Mouse (Mus musculus): ENCODE data around the gene Rragc. TPM values are rescaled to one million over a fixed set of nuclear protein-coding genes. Genes with fewer than 3 reads are reported as not detected.

The Rragc gene
- polyA plus RNA-seq, 1 experiment: 26.5 TPM

DNA sequence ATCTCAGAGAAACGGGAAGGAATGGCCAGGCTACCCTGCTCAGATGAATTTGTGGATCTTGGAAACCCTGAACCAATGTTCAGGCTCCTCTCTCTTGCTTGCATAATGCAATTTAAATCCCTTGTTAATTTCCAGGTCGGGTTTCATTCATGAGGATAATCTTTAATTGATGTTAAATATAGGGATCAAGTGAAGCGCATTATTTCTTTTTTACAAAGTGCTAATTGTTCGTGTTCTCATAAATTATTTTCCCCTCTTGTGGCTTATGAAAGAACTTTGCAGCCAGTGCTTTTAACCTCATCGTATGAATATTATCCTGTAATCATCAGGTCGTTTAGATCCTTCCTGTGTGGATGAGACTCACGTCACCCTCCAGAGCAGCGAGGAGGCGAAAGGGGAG, 45.5 kb downstream of the Rragc start:
- no peak overlapping the region for H3K27ac ChIP-seq (ENCODE audit: insufficient read depth, low read length)
- H3K36me3 ChIP-seq (ENCODE audit: control insufficient read depth, insufficient read depth, low read length): no peaks in the 10 kb centered on the region
- H3K27me3 ChIP-seq (ENCODE audit: control insufficient read depth, insufficient read depth, low read length): no peaks in the 10 kb centered on the region
- DNase-seq (ENCODE audit: low read depth in 1 of 2, low spot score in 2 of 2): no peak
- TF ChIP-seq CTCF (IDR thresholded peaks at IDR 0.05; ENCODE audit: extremely low read depth, insufficient read depth, insufficient read length, insufficient replicate concordance): no peak
- no peak for TF ChIP-seq POLR2A (IDR thresholded peaks at IDR 0.05; ENCODE audit: low read depth, low read length)
- no peaks in the 10 kb centered on the region for H3K4me1 ChIP-seq (ENCODE audit: control insufficient read depth, insufficient read depth, insufficient read length)
- H3K4me3 ChIP-seq (ENCODE audit: extremely low read depth, insufficient read depth, insufficient read length): no peak overlapping the region
- 60% methylated on average over 9 of the region's 9 CpGs for WGBS

DNA sequence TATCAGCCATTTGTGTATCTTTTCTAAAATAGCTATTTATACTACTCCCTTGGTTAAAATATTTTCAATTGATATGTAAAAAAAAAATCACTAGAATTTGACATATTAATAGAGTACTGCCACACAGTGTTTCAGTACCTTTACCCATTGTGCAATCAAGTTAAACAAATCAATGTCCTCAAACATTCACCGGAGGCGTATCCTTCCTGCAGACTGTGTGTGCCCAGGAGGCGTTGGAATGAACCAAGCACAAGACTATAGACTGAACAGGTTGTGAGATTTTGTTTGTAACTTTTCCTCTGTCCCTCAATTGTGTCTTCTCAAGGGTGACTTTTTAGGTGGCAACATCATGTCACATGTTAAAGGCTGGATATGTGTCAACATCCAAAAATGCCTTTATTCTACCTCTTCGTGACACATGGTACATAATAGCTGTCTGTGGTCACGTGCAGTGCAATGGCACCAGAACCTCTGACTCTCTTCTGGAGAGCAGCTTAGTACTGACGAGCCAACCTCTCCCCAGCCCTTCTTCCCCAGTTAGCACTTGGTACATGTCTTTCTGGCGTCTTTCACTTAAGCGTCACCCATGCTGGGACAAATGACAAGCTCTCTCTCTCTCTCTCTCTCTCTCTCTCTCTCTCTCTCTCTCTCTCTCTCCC, 51.5 kb downstream of the Rragc start:
- Histone ChIP-seq H3K4me1 (ENCODE audit: control insufficient read depth, insufficient read depth, insufficient read length) (no peaks in the 10 kb centered on the region), H3K36me3 (ENCODE audit: control insufficient read depth, insufficient read depth, low read length) (no peaks in the 10 kb centered on the region), H3K27me3 (ENCODE audit: control insufficient read depth, insufficient read depth, low read length) (peaks cover 1% of the 10 kb centered on the region; the same call in 1 of the 2 replicates), H3K4me3 (ENCODE audit: extremely low read depth, insufficient read depth, insufficient read length) (no peak overlapping the region), H3K27ac (ENCODE audit: insufficient read depth, low read length) (no peak overlapping the region)
- DNase-seq (ENCODE audit: low read depth in 1 of 2, low spot score in 2 of 2): no peak
- no peak for TF ChIP-seq POLR2A (IDR thresholded peaks at IDR 0.05; ENCODE audit: low read depth, low read length)
- WGBS: 87% methylated on average over 8 of the region's 8 CpGs

DNA sequence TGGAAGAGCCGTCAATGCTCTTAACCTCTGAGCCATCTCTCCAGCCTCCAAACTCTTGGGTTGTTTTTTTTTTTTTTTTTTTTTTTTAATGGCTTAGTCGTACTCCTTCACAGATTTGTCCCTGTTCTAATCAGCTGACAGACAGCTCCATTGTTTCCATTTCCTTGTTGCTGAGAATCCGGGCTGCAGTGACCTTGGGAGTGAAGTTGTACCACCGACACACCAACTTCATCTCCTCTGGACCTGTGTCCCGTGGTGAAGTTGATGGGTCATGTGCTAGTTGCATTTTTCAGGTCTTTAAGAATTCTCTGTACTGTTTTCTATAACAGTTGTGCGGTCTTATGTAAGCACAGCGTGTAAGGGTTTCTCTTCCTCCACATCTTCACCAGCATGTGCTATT, 52.2 kb downstream of the Rragc start:
- no peak for DNase-seq (ENCODE audit: low read depth in 1 of 2, low spot score in 2 of 2)
- Histone ChIP-seq H3K4me1 (ENCODE audit: control insufficient read depth, insufficient read depth, insufficient read length) (no peaks in the 10 kb centered on the region), H3K27me3 (ENCODE audit: control insufficient read depth, insufficient read depth, low read length) (peaks cover 1% of the 10 kb centered on the region; the same call in 1 of the 2 replicates), H3K4me3 (ENCODE audit: extremely low read depth, insufficient read depth, insufficient read length) (no peak overlapping the region), H3K36me3 (ENCODE audit: control insufficient read depth, insufficient read depth, low read length) (no peaks in the 10 kb centered on the region), H3K27ac (ENCODE audit: insufficient read depth, low read length) (no peak overlapping the region)
- TF ChIP-seq POLR2A (IDR thresholded peaks at IDR 0.05; ENCODE audit: low read depth, low read length) (no peak), CTCF (IDR thresholded peaks at IDR 0.05; ENCODE audit: extremely low read depth, insufficient read depth, insufficient read length, insufficient replicate concordance) (no peak)
- WGBS: 49% methylated on average over 7 of the region's 7 CpGs

DNA sequence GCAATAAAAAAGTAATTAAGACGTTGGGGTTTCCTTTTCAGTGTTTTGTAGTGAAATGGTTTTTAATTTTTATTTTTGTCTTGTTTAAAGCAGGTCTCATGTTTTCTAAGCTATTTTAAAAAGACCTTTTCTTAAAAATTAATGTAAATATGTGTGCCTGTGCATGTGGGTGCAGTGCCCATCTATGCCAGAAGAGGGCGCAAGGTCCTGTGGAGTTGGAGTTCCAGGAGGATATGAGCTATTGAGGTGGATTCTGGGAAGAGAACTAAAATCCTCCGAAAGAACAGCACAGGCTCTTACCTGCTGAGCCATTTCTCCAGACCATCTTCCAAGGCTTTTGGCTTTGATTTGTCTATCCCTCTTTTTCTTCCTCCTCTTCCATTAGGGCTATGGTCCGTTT, 53.8 kb downstream of the Rragc start:
- no peak overlapping the region for H3K27ac ChIP-seq (ENCODE audit: insufficient read depth, low read length)
- H3K27me3 ChIP-seq (ENCODE audit: control insufficient read depth, insufficient read depth, low read length): peaks cover 1% of the 10 kb centered on the region; the same call in 1 of the 2 replicates
- WGBS: 81% methylated on average over 4 of the region's 4 CpGs
- H3K36me3 ChIP-seq (ENCODE audit: control insufficient read depth, insufficient read depth, low read length): no peaks in the 10 kb centered on the region
- H3K4me1 ChIP-seq (ENCODE audit: control insufficient read depth, insufficient read depth, insufficient read length): no peaks in the 10 kb centered on the region
- TF ChIP-seq CTCF (IDR thresholded peaks at IDR 0.05; ENCODE audit: extremely low read depth, insufficient read depth, insufficient read length, insufficient replicate concordance) (no peak), POLR2A (IDR thresholded peaks at IDR 0.05; ENCODE audit: low read depth, low read length) (no peak)
- H3K4me3 ChIP-seq (ENCODE audit: extremely low read depth, insufficient read depth, insufficient read length): no peak overlapping the region
- no peak for DNase-seq (ENCODE audit: low read depth in 1 of 2, low spot score in 2 of 2)

DNA sequence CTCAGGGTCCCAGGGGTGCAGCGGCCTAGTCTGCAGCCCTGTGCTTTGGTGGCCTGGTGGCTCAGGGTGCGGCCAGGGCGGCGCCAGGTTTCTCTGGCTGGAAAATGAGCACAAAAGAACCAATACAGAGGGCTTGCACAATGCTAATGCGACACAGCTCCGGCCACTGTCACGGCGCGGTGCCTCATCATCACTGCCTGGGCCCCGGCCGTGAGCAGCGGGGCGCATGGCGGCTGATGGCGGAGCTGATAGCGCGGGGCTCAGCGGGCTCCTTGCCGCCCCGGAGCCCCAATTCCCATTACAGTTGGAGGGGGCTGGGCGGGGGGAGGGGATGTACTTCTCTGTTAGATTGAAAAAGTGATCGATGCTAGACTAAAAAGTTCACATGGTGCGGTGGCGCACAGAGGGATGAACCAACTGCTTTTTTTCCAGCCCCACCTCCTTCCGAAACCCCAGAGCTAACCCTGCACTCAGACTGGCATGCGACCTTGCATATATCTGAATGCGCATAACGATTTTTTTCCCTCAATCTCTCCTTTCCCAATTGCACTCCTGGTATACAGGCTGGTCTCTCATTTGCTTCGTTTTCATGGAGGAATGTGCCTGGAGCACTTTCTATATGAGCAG, 55.3 kb downstream of the Rragc start:
- H3K27ac ChIP-seq (ENCODE audit: insufficient read depth, low read length): no peak overlapping the region

DNA sequence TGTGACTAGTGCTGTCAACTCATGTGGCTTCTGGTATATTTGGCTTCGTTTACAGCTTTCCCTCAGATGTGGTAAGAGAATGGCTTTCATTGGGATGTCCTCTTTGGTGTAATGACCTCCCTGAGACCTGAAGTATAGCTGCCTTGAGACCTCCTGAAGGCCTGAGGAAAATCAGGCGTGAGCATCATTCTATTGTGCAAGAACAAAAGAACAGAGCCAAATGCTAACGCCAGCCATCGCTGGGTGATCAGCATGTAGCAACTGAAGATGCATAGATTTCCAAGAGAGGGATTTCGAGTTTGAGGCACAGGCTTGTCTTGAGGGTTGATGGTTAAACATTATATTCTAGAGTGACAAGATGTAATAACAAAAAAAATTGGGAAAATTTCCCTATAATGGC, 64.9 kb downstream of the Rragc start:
- DNase-seq (ENCODE audit: low read depth in 1 of 2, low spot score in 2 of 2): no peak
- no peaks in the 10 kb centered on the region for H3K27me3 ChIP-seq (ENCODE audit: control insufficient read depth, insufficient read depth, low read length)
- H3K4me3 ChIP-seq (ENCODE audit: extremely low read depth, insufficient read depth, insufficient read length): no peak overlapping the region
- H3K4me1 ChIP-seq (ENCODE audit: control insufficient read depth, insufficient read depth, insufficient read length): no peaks in the 10 kb centered on the region
- H3K36me3 ChIP-seq (ENCODE audit: control insufficient read depth, insufficient read depth, low read length): no peaks in the 10 kb centered on the region
- no peak for TF ChIP-seq POLR2A (IDR thresholded peaks at IDR 0.05; ENCODE audit: low read depth, low read length)
- no peak for TF ChIP-seq CTCF (IDR thresholded peaks at IDR 0.05; ENCODE audit: extremely low read depth, insufficient read depth, insufficient read length, insufficient replicate concordance)
- H3K27ac ChIP-seq (ENCODE audit: insufficient read depth, low read length): no peak overlapping the region
- WGBS: 74% methylated on average over 5 of the region's 5 CpGs

More for the DNA sequence above, 55.3 kb downstream of the Rragc start:
- H3K4me1 ChIP-seq (ENCODE audit: control insufficient read depth, insufficient read depth, insufficient read length): no peaks in the 10 kb centered on the region
- no peak for DNase-seq (ENCODE audit: low read depth in 1 of 2, low spot score in 2 of 2)
- no peak for TF ChIP-seq CTCF (IDR thresholded peaks at IDR 0.05; ENCODE audit: extremely low read depth, insufficient read depth, insufficient read length, insufficient replicate concordance)
- H3K27me3 ChIP-seq (ENCODE audit: control insufficient read depth, insufficient read depth, low read length): peaks cover 1% of the 10 kb centered on the region; the same call in 1 of the 2 replicates
- 23% methylated on average over 29 of the region's 29 CpGs for WGBS
- H3K4me3 ChIP-seq (ENCODE audit: extremely low read depth, insufficient read depth, insufficient read length): no peak overlapping the region
- H3K36me3 ChIP-seq (ENCODE audit: control insufficient read depth, insufficient read depth, low read length): no peaks in the 10 kb centered on the region

Other genes with a start within 250 kb of the Rragc start
- 131 and 142 TPM in 2 replicates for gene Macf1, start 233.1 kb upstream of the Rragc start, polyA plus RNA-seq (2012; rRNA removed)
- gene Ndufs5, start 199.2 kb upstream of the Rragc start, polyA plus RNA-seq (2012; rRNA removed): 10.4 and 20.3 TPM in 2 replicates
- 21.7 and 29.6 TPM in 2 replicates for gene Akirin1, start 167.1 kb upstream of the Rragc start, polyA plus RNA-seq (2012; rRNA removed)
- 0.18 and 0.53 TPM in 2 replicates for gene Rhbdl2, start 129.6 kb upstream of the Rragc start, polyA plus RNA-seq (2012; rRNA removed)
- gene 4933427I04Rik, start 57.8 kb upstream of the Rragc start, polyA plus RNA-seq (2012; rRNA removed): not detected in 2 replicates
- 3.8 and 4.5 TPM in 2 replicates for gene Mycbp, start 12.6 kb upstream of the Rragc start, polyA plus RNA-seq (2012; rRNA removed)
- not detected in 2 replicates for gene 4930535I16Rik, start 576 bp downstream of the Rragc start, polyA plus RNA-seq (2012; rRNA removed)

Measured in spleen, adult 2 months (tissue).